Mouse (Mus musculus) limb, embryonic 11.5 days (tissue): ENCODE data around the gene Ddb1. TPM values are rescaled to one million over a fixed set of nuclear protein-coding genes. Genes with fewer than 3 reads are reported as not detected.
"Not testable (repeated sequence)": the region's sequence is repeated elsewhere in the genome, so short reads cannot be mapped to it uniquely, and the experiment has no call there.

Source experiments
- ATAC-seq: fragments of 200-750 bp; cut with Nextera tagmentation; 2 replicates; pipeline ENCODE4 v1.8.0; 2017; ENCODE audit warnings: low read depth; ENCODE audit not compliant: insufficient number of reproducible peaks, low FRiP score, low TSS enrichment
- DNase-seq: peaks from one replicate; pipeline ENCODE4 v3.0.0-alpha.2; 2015; ENCODE audit warnings: low spot score
- H3K27ac ChIP-seq: fragments of 300-500 bp; sonication (generic); replicated peaks from 2 replicates; pipeline ENCODE4 v1.5.1; 2014; ENCODE audit warnings: low read depth, mild to moderate bottlenecking, low read length
- H3K27me3 ChIP-seq: fragments of 300-500 bp; sonication (generic); 2 replicates; pipeline ENCODE4 v1.6.1; 2014; ENCODE audit warnings: mild to moderate bottlenecking, low read length, mixed read lengths; ENCODE audit not compliant: control insufficient read depth, insufficient read depth
- H3K36me3 ChIP-seq: fragments of 300-500 bp; sonication (generic); 2 replicates; pipeline ENCODE4 v1.6.1; 2014; ENCODE audit warnings: mild to moderate bottlenecking, low read length, moderate library complexity, mixed read lengths; ENCODE audit not compliant: control insufficient read depth, insufficient read depth
- H3K4me1 ChIP-seq: fragments of 300-500 bp; sonication (generic); 2 replicates; pipeline ENCODE4 v1.6.1; 2014; ENCODE audit warnings: low read length, mixed read lengths; ENCODE audit not compliant: control insufficient read depth, insufficient read depth
- H3K4me2 ChIP-seq: fragments of 300-500 bp; sonication (generic); 2 replicates; pipeline ENCODE4 v1.6.1; 2014; ENCODE audit warnings: low read depth, mild to moderate bottlenecking, moderate library complexity; ENCODE audit not compliant: severe bottlenecking
- H3K4me3 ChIP-seq: fragments of 300-500 bp; sonication (generic); 2 replicates; pipeline ENCODE4 v1.5.1; 2014; ENCODE audit warnings: low read depth, low read length
- H3K9ac ChIP-seq: fragments of 300-500 bp; sonication (generic); 2 replicates; pipeline ENCODE4 v1.6.1; 2014; ENCODE audit warnings: mild to moderate bottlenecking, low read length
- H3K9me3 ChIP-seq: fragments of 300-500 bp; sonication (generic); 2 replicates; pipeline ENCODE4 v1.6.1; 2016; ENCODE audit warnings: low read length; ENCODE audit not compliant: control insufficient read depth
- WGBS: fragments of 180-500 bp; shearing (Covaris S2); extraction: QIAGEN DNeasy Blood & Tissue Kit; methylation state at CpG from one replicate; pipeline ENCODE4 v1.1.7; 2014; 5-methylcytosine and 5-hydroxymethylcytosine counted together
- polyA plus RNA-seq: library from polyadenylated mRNA; unstranded; fragments of >200 nt; fragmentation: Nextera tagmentation; extraction: Ambion mirVana; gene quantifications from 2 replicates; pipeline ENCODE4 v1.2.1, GENCODE M21; 2014

Ddb1 gene
- 423 and 456 TPM in 2 replicates for polyA plus RNA-seq

- ATAC-seq = peak; percentile 97
- WGBS = 0% methylated on average over 49 of the region's 49 CpGs
Observed at GRCm38 (mm10) chr19:10605293-10605900, at the start of gene Ddb1, which contains the start of gene Tkfc. Ddb1 (plus strand) TSS chr19:10605327. Tkfc (minus strand) TSS chr19:10605654.

DNA sequence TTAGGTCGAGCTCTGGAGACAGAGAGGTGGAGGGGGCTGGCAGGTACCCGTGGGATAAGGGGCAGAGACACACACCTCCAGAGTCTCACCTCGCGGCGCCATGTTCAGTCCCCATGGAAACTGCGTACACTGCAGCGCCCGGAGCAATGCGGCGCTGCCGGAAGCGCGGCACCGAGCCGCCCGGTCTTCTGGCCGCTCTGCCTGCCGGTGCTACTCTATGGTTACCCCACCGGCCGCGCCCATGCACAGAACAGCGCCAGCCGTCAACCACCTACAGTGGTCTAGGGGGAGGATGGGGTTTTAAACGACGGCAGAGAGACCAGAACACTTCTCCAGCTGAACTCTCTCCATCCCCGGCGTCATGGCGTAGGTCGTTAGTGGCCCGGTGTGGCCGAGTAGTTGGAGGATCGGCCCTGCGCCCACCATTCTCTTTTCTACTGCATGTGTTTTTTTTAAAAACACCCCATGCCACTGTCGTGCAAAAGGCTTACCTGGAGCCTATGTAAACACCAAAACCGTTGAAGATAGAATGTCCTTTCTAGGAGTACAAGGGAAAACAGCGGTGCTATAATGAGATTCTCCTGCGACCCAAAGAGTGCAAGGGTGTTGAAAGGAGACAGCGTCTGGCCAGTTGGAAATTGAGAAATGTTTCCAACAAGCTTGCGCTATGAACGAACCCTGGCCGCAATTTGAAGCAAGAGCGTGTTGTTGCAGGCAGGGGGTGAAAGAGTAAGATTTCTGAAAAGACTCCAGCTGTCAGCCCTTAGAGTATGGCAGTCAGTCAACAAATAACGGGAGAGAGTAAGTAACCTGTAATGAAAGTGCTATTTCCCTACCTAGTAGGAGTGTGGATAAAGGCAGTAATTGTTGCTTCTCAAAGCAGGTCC is 49.3 kb upstream of the Ddb1 start, which contains the start of gene Tmem216:
Gene Tmem216, minus strand, starts transcription at position 615 of the 887 bp plus-strand sequence.
- 2% methylated on average over 43 of the region's 43 CpGs for WGBS
- Histone ChIP-seq H3K9me3 (no peaks in the 10 kb centered on the region), H3K4me1 (peaks cover 3% of the 10 kb centered on the region; the same call in 1 of the 2 replicates), H3K27ac (0 out of 2 replicates have a peak within 1 kb of the TSS, but pooled peaks have one; percentile 39), H3K9ac (peak within 1 kb of the TSS; percentile 57), H3K27me3 (no peaks in the 10 kb centered on the region), H3K4me2 (peak within 1 kb of the TSS; percentile 66), H3K36me3 (peaks cover 6% of the 10 kb centered on the region; the same call in 1 of the 2 replicates), H3K4me3 (peak within 1 kb of the TSS; percentile 55)
- DNase-seq (peak; percentile 86), ATAC-seq (peak; percentile 98)

More at GRCm38 (mm10) chr19:10605293-10605900, at the start of gene Ddb1, which contains the start of gene Tkfc:
- Histone ChIP-seq H3K36me3 (peaks cover 16% of the 10 kb centered on the region; the same call in 1 of the 2 replicates), H3K4me3 (peak within 1 kb of the TSS; percentile 98), H3K4me1 (peaks cover 15% of the 10 kb centered on the region), H3K9ac (peak within 1 kb of the TSS; percentile 98), H3K27ac (peak within 1 kb of the TSS; percentile 90), H3K27me3 (no peaks in the 10 kb centered on the region), H3K4me2 (peak within 1 kb of the TSS; percentile 77), H3K9me3 (no peaks in the 10 kb centered on the region)
- DNase-seq = peak; percentile 99

DNA sequence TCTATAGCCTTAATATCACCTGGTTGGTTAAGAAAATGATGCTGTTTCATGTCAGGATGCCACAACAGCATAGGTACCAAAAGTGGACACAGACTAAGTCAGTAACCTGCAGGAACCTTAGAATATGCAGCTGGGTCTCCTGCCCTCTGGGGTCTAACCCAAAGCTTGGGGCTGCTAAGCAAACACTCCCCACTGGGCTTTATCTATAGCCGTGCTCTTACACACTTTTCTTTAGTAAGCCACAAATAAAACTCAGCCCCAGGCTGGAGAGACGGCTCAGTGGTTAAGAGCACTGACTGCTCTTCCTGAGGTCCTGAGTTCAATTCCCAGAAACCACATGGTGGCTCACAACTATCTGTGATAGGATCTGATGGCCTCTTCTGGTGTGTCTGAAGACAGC is 48.1 kb upstream of the Ddb1 start:
- Histone ChIP-seq H3K27ac (no peak overlapping the region), H3K4me2 (no peak overlapping the region), H3K36me3 (no peaks in the 10 kb centered on the region), H3K9ac (no peak overlapping the region), H3K9me3 (no peaks in the 10 kb centered on the region), H3K4me3 (no peak overlapping the region), H3K4me1 (peaks cover 3% of the 10 kb centered on the region; the same call in 1 of the 2 replicates), H3K27me3 (no peaks in the 10 kb centered on the region)
- ATAC-seq (no peak), DNase-seq (no peak)
- 86% methylated on average over 2 of the region's 2 CpGs for WGBS

GRCm38 (mm10) chr19:10557430-10557829 is 47.7 kb upstream of the Ddb1 start:
- no peaks in the 10 kb centered on the region for H3K9me3 ChIP-seq
- H3K4me2 ChIP-seq = no peak overlapping the region
- no peak overlapping the region for H3K27ac ChIP-seq
- DNase-seq = no peak
- H3K36me3 ChIP-seq = no peaks in the 10 kb centered on the region
- no peak overlapping the region for H3K9ac ChIP-seq
- H3K4me1 ChIP-seq = peaks cover 3% of the 10 kb centered on the region; the same call in 1 of the 2 replicates
- no peak for ATAC-seq
- 79% methylated on average over 2 of the region's 2 CpGs for WGBS
- no peak overlapping the region for H3K4me3 ChIP-seq
- no peaks in the 10 kb centered on the region for H3K27me3 ChIP-seq

- DNase-seq, H3K36me3 ChIP-seq, H3K4me3 ChIP-seq, ATAC-seq, H3K9ac ChIP-seq, H3K27ac ChIP-seq, H3K4me1 ChIP-seq, H3K27me3 ChIP-seq, H3K4me2 ChIP-seq, H3K9me3 ChIP-seq: not testable (repeated sequence)
- 70% methylated on average over 4 of the region's 4 CpGs for WGBS
Observed at GRCm38 (mm10) chr19:10557837-10558375, 47.2 kb upstream of the Ddb1 start.

DNA sequence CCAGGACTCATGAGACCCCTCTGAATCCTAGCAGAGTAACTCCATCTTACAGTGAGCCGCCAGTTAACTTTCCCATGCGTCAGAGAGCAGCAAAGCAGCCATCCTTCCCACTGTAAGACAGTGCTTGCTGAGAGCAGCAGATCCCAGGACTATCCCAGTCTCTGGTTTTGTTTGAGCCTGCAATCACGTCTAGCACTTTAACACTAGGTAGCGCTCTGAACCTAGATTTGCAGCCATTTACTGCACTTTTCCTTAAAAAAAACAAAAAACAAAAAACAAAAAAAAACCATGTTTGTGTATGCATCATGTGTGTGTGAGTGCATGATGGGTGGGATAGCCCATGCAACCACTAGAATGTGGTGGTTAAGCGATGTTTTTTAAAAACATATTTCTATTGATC is 45.0 kb upstream of the Ddb1 start:
- no peak for ATAC-seq
- no peak for DNase-seq
- peaks cover 3% of the 10 kb centered on the region; the same call in 1 of the 2 replicates for H3K4me1 ChIP-seq
- H3K27ac ChIP-seq = no peak overlapping the region
- H3K36me3 ChIP-seq = no peaks in the 10 kb centered on the region
- WGBS = 29% methylated on average over 5 of the region's 5 CpGs
- H3K9me3 ChIP-seq = no peaks in the 10 kb centered on the region
- H3K27me3 ChIP-seq = no peaks in the 10 kb centered on the region
- no peak overlapping the region for H3K4me3 ChIP-seq
- no peak overlapping the region for H3K4me2 ChIP-seq
- no peak overlapping the region for H3K9ac ChIP-seq

- DNase-seq = no peak
- H3K9me3 ChIP-seq = no peaks in the 10 kb centered on the region
- H3K27ac ChIP-seq = no peak overlapping the region
- no peaks in the 10 kb centered on the region for H3K4me1 ChIP-seq
- no peak overlapping the region for H3K9ac ChIP-seq
- no peak for ATAC-seq
- no peak overlapping the region for H3K4me2 ChIP-seq
- no peak overlapping the region for H3K4me3 ChIP-seq
- WGBS = 65% methylated on average over 6 of the region's 6 CpGs
- H3K27me3 ChIP-seq = no peaks in the 10 kb centered on the region
- H3K36me3 ChIP-seq = no peaks in the 10 kb centered on the region
Observed at GRCm38 (mm10) chr19:10561558-10562314, 43.4 kb upstream of the Ddb1 start.
